Mouse (Mus musculus) embryonic facial prominence, embryonic 10.5 days (tissue): ENCODE results near the gene Prokr1. TPM values are rescaled to one million over a fixed set of nuclear protein-coding genes. Genes with fewer than 3 reads are reported as not detected.
"Not testable (repeated sequence)": the region's sequence is repeated elsewhere in the genome, so short reads cannot be mapped to it uniquely, and the experiment has no call there.

Experiments used
- DNase-seq: peaks from one replicate; pipeline ENCODE4 v3.0.0-alpha.2; 2017; ENCODE audit warnings: low spot score
- H3K27ac ChIP-seq: fragments of 300-500 bp; sonication (generic); replicated peaks from 2 replicates; pipeline ENCODE4 v1.5.1; 2016; ENCODE audit warnings: mild to moderate bottlenecking
- H3K27me3 ChIP-seq: fragments of 300-500 bp; sonication (generic); replicated peaks from 2 replicates; pipeline ENCODE4 v1.6.1; 2016; ENCODE audit warnings: low read depth, mild to moderate bottlenecking; ENCODE audit not compliant: poor library complexity, severe bottlenecking
- H3K36me3 ChIP-seq: fragments of 300-500 bp; sonication (generic); replicated peaks from 2 replicates; pipeline ENCODE4 v1.6.1; 2016; ENCODE audit warnings: mild to moderate bottlenecking, moderate library complexity
- H3K4me1 ChIP-seq: fragments of 300-500 bp; sonication (generic); 2 replicates; pipeline ENCODE4 v1.6.1; 2016
- H3K4me3 ChIP-seq: fragments of 300-500 bp; sonication (generic); 2 replicates; pipeline ENCODE4 v1.5.1; 2016; ENCODE audit warnings: mild to moderate bottlenecking, moderate library complexity
- H3K9me3 ChIP-seq: fragments of 300-500 bp; sonication (generic); 2 replicates; pipeline ENCODE4 v1.6.1; 2016; ENCODE audit warnings: mild to moderate bottlenecking
- WGBS: fragments of 180-500 bp; shearing (Covaris S2); methylation state at CpG from one replicate; pipeline ENCODE4 v1.1.7; 2016; 5-methylcytosine and 5-hydroxymethylcytosine counted together
- polyA plus RNA-seq: library from polyadenylated mRNA; unstranded; fragments of >200 nt; fragmentation: Nextera tagmentation; extraction: Ambion mirVana; gene quantifications from 2 replicates; pipeline ENCODE4 v1.2.1, GENCODE M21; 2016

Prokr1 gene
- polyA plus RNA-seq = 0.87 and 1.2 TPM in 2 replicates

DNA sequence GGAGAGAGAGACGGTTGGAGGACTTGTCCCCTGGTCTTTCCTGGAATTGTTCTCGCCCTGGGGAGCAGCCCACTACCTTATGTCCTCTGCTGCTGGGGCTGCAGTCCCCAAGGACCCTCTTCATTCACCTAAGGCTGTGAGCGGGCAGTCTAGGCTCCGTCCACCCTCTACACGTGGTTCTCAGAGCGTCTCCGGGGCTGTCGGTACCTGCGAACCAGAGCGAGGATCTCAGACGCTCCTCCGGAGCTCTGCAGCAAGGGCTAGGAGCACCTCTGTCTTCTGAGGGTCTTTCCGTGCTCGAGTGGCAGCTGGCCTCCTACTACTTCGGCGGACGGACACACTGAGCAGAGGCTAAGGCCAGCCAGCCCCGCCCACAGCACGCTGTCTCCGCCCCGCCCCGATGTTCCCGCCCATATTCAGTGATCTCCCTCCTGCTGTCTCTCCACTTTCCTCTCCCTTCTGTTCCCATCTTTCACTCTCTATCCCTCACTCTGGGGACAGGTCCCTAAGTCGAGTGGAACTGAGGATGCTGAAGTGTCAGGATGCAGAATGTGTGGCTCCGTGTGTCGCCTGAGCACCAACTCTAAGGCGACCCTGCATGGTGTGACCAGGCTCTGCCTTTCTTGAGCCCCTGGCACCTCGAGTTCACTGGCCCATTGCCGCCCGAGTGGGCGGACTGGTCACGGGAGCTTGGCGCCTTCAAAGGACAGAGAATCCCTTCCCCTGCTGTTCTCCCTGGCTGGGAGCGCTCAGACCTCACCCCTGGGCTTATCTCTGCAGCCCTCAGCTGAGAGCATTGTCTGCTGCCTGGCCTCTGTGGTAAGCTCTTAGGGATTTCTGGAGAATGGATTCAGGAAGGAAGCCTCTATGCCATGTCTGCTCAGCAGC lies at the start of gene Prokr1:
Gene Prokr1, minus strand, starts transcription at position 350 of the 888 bp plus-strand sequence.
- Histone ChIP-seq H3K4me3 (peak within 1 kb of the TSS; percentile 68), H3K36me3 (no peaks in the 10 kb centered on the region), H3K4me1 (peaks cover 24% of the 10 kb centered on the region), H3K9me3 (no peaks in the 10 kb centered on the region), H3K27ac (peak within 1 kb of the TSS; percentile 81), H3K27me3 (peaks cover 41% of the 10 kb centered on the region)
- peak; percentile 82 for DNase-seq
- under 1% methylated on average over 34 of the region's 34 CpGs for WGBS

DNA sequence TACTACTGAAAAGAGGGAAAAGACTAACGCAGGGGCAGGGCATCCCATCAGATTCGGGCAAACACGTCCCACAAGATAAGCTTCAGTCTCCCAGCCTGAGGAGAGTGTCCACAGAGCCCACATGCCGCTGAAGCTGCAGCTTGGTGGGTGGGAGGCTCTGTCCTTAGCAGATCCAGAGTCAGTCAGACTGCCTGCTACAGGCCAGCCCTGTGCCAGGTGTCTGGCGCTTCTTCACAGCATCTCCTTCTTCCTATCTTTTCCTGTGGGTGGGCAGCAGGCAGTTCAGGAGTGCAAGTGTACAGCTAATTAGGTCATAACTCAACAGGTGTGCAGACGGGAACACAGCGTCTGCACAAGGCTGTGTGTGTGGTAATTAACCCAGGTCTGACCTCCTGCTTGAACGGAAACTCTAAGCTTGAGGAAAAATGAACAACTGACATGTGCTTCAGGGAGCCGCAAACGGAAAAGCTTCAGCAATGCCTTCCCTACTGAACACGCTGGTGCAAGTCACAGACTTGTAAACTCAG lies 47.7 kb upstream of the Prokr1 start:
- no peak for DNase-seq
- Histone ChIP-seq H3K9me3 (no peaks in the 10 kb centered on the region), H3K4me3 (no peak overlapping the region), H3K27me3 (no peaks in the 10 kb centered on the region), H3K27ac (no peak overlapping the region; the same call in 1 of the 2 replicates), H3K36me3 (peaks cover 12% of the 10 kb centered on the region), H3K4me1 (peaks cover 9% of the 10 kb centered on the region)
- WGBS = 67% methylated on average over 11 of the region's 11 CpGs

DNA sequence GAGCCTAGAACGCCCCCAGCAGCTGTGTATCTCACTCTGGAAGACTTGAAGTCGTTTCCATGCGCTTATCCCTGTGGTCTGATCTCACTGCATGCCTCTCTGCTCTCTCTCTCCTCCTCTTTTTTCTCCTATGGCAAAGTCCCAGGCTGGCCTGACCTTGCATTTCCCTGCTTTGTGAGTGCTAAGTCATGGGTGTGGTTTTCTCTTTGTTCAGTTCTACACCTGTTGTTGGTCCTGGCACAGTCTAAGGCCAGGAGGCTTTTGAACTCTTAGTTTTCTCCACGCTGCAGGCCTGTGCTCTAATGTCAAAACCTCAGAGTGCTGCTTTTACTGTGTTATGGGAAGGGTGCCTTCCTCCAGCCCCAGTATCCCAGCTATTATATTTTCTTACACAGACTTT lies 41.6 kb upstream of the Prokr1 start:
- WGBS = 82% methylated on average over 4 of the region's 4 CpGs
- Histone ChIP-seq H3K27me3 (no peaks in the 10 kb centered on the region), H3K4me1 (no peaks in the 10 kb centered on the region), H3K4me3 (no peak overlapping the region), H3K36me3 (peaks cover 10% of the 10 kb centered on the region), H3K27ac (no peak overlapping the region), H3K9me3 (no peaks in the 10 kb centered on the region)
- DNase-seq = no peak

DNA sequence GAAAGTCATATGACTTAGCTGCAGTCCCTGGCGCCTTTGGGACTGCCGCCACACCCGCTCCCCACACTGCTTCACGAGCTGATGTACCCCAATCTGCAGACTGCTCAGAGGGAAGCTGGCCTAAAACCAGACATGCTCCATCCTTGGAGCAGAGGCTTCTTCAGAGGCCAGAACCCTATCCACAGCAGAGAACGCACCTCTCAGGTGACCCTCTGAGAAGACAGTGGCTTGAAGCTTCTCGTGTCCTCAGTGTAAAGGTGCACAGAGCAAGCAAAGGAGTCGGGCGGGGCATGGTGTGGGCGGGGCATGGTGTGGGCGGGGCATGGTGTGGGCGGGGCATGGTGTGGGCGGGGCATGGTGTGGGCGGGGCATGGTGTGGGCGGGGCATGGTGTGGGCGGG lies 38.4 kb upstream of the Prokr1 start:
- H3K27ac ChIP-seq, H3K27me3 ChIP-seq, H3K36me3 ChIP-seq, H3K4me1 ChIP-seq, H3K9me3 ChIP-seq, H3K4me3 ChIP-seq, DNase-seq: not testable (repeated sequence)
- 76% methylated on average over 15 of the region's 15 CpGs for WGBS

DNA sequence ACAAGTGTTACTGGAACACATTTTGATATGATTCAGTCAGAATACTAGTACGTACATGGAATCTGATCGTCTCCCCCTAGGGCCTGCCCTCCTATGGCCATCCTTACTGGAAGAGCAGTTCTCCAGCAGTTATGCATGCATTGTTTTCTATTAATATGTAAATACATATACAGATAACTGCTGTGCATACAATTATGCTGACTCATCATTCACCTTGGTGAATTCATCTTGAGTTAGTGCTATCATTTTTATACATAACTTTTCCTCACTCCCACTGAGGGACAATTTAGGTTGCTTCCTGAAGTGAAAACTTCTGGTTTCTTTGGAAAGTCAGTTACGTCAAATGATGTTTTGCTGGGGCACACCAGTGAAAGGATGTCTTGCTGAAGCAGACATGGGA lies 32.6 kb upstream of the Prokr1 start:
- no peaks in the 10 kb centered on the region for H3K4me1 ChIP-seq
- no peaks in the 10 kb centered on the region for H3K36me3 ChIP-seq
- 91% methylated on average over 3 of the region's 3 CpGs for WGBS
- H3K9me3 ChIP-seq = no peaks in the 10 kb centered on the region
- DNase-seq = no peak
- no peak overlapping the region for H3K27ac ChIP-seq
- H3K27me3 ChIP-seq = no peaks in the 10 kb centered on the region
- no peak overlapping the region for H3K4me3 ChIP-seq

DNA sequence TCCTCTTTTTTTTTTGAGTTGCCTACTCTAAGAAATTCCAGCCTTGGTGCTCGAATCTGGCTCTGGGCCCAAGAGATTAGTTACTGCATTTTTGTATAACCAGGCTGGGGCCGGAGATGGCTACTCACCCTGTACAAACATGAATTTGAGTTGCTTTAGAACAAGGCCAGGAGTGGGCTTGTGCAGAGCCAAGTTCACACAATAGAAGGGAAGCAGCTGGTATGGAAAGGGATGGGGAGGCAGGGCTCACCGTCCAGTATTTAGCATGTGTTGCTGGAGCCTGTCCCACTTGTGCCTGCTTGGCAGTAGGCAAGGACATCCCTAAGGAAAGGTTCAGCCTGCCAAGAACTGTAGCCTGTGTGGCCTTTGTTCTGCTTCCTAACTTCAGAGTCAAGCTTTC lies 30.7 kb upstream of the Prokr1 start:
- Histone ChIP-seq H3K4me3 (no peak overlapping the region), H3K27ac (no peak overlapping the region), H3K9me3 (no peaks in the 10 kb centered on the region), H3K4me1 (no peaks in the 10 kb centered on the region), H3K36me3 (no peaks in the 10 kb centered on the region), H3K27me3 (no peaks in the 10 kb centered on the region)
- DNase-seq = no peak
- WGBS = 84% methylated on average over 3 of the region's 3 CpGs

DNA sequence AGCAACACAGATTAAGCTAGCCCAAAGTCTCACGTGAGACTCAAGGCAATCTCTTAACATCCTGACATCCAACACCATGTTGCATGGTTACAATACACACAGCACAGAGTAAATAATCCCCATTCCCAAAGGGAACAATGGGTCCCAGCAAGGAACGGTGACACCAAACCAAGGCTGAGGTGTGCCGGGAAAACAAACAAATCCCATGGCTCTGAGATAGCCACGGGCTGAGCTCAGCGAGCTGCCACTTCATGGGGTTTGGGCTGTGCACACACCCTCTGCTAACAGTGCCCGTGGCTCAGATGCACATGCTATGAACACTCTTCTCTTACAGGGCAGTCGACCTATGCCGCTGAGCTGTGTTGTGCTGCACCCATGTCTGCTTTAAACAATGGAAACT lies 27.5 kb upstream of the Prokr1 start:
- no peaks in the 10 kb centered on the region for H3K36me3 ChIP-seq
- H3K4me3 ChIP-seq = no peak overlapping the region
- 78% methylated on average over 8 of the region's 8 CpGs for WGBS
- no peak for DNase-seq
- H3K27ac ChIP-seq = no peak overlapping the region
- peaks cover 11% of the 10 kb centered on the region for H3K4me1 ChIP-seq
- no peaks in the 10 kb centered on the region for H3K9me3 ChIP-seq
- H3K27me3 ChIP-seq = no peaks in the 10 kb centered on the region

DNA sequence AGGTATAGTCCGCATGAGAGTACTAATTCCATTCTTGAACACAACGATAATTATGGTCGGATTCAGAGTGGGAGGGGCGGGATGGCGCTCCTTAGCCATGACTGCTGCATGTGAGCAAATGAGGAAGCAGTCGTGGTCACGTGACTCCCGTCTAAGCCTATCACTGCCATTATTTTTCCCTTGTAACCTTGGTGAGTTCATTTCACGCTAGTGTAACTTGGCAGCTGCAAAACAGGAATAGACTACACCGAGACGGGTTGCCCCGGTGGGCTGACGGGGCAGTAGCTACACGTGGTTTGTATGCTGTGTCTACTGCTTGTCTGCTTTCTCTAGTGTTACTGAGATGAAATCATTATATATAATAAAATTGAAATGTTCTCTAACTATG lies 25.1 kb upstream of the Prokr1 start:
- peaks cover 11% of the 10 kb centered on the region for H3K4me1 ChIP-seq
- no peak overlapping the region for H3K4me3 ChIP-seq
- H3K9me3 ChIP-seq = no peaks in the 10 kb centered on the region
- no peak overlapping the region for H3K27ac ChIP-seq
- DNase-seq = peak; percentile 21
- H3K36me3 ChIP-seq = no peaks in the 10 kb centered on the region
- WGBS = 88% methylated on average over 14 of the region's 14 CpGs
- H3K27me3 ChIP-seq = no peaks in the 10 kb centered on the region

DNA sequence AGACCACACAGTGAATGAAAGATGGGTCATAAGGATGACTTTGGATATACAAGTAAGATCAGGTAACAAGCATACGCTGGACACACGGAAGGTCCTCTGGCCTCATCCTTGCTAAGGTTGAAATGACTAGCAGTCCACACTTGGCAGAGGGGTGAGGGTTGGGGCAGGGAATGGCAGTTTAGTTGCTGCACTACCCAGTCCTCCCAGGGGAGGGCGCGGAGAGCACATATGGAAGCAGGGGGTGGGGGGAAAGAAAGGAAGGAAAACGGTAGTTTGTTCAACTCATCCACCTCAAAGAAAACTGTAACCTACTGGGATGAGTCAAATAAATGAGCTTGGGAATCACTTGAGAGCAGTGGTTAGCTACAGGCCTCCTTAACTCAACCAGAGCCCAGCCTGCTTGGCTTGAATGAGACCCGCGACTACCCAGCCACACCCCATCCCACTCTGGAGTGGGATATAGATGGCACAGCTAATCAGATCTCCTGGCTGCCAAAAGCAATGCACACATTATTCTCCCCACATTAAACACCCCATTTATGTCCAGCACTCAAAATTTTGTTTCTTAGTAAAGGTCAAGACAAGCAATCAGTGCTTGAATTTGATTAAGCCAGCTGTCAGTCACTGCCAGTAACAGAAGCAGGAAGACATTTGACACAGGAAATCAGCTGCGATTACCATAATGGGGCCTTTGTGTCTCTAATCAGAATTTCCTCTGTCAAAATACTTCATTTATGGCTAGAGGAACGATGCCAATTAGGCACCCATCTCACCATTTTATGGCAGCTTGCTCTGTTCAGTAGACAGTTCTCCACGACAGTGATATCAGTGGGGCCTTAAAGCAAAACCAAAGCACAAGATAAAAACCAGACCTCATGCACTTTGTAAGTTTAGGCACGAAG lies 24.5 kb upstream of the Prokr1 start:
- Histone ChIP-seq H3K4me1 (peaks cover 11% of the 10 kb centered on the region), H3K36me3 (no peaks in the 10 kb centered on the region), H3K4me3 (no peak overlapping the region), H3K9me3 (no peaks in the 10 kb centered on the region), H3K27me3 (no peaks in the 10 kb centered on the region), H3K27ac (no peak overlapping the region)
- WGBS = 50% methylated on average over 11 of the region's 11 CpGs
- DNase-seq = peak; percentile 65

DNA sequence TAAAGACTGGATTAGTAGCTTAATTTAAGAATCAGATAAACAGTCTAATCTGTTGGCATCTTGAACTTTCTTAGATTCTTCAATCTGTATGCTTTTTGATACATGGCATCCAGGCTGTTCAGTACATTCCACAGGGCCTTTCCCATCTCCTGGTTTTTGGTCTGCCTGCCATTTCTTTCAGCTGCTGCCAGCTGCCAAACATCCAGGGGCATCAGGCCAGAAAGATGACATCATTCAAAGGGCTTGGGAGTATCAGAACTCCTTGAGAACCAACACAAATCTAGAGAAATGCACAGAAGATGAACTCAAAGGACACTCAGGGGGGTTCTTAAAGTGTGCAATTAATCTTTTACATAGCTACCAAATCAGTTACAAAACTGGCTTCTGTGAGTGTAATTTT lies 9.3 kb upstream of the Prokr1 start:
- H3K4me1 ChIP-seq = peaks cover 8% of the 10 kb centered on the region; the same call in 1 of the 2 replicates
- no peaks in the 10 kb centered on the region for H3K27me3 ChIP-seq
- H3K9me3 ChIP-seq = no peaks in the 10 kb centered on the region
- DNase-seq = no peak
- H3K36me3 ChIP-seq = no peaks in the 10 kb centered on the region
- no peak overlapping the region for H3K27ac ChIP-seq
- no peak overlapping the region for H3K4me3 ChIP-seq

DNA sequence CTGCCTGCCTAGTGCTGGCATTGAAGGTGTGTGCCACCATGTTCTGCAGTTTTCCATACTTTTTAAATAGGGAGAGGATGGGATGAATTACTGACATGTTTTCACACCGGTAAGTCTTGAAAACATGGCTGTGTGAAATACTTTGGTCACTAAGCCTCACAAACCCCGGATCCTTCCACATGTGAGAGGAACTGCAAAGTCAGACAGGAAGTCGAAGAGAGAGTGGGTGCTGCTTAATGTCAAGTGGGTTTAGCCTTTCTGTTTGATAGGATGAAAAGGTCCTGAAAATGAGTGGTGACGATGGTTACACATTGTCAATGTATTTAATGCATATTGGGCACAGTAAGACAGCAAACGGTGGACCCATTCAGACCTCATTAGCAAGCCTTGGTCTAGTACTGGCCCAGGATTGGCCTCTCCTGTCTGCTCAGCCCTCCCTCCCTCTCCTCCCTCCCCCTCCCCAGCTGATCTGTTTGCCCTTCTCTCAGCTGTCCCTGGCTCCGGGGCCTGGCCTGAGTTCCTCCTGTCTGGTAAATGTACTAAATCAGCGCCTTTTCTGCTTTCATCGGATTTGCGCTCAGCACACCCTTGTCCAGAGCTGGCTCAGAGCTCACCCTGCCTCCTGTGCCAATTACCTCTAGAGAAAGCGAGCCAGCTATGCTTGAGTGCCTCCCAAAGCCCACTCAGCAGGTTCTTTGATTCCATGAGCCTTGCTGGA lies 6.7 kb upstream of the Prokr1 start:
- no peaks in the 10 kb centered on the region for H3K9me3 ChIP-seq
- no peak overlapping the region for H3K27ac ChIP-seq
- no peaks in the 10 kb centered on the region for H3K27me3 ChIP-seq
- no peaks in the 10 kb centered on the region for H3K36me3 ChIP-seq
- DNase-seq = peak; percentile 51
- H3K4me3 ChIP-seq = no peak overlapping the region
- peaks cover 8% of the 10 kb centered on the region; the same call in 1 of the 2 replicates for H3K4me1 ChIP-seq
- WGBS = 47% methylated on average over 10 of the region's 10 CpGs

DNA sequence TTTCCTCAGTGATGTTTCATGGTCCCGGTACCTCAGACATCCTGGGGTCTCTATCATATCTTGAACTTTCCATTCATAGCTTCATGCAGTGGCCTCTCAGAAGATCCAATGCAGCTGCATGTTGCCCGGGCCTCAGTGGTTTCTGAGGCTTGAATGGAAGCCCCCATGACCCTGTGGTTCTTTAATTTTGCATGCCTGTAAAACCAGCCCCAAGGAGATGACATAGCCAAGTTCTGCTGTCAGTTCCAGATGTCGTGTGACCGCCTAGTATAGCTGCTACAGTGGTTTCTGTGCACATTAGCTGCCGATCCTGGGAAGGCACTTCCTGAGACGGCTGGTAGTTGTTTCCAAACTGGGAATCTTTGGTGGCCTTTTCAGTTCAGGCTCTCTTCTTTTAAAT lies 3.6 kb upstream of the Prokr1 start:
- Histone ChIP-seq H3K9me3 (no peaks in the 10 kb centered on the region), H3K36me3 (no peaks in the 10 kb centered on the region), H3K27me3 (peaks cover 17% of the 10 kb centered on the region), H3K4me1 (peaks cover 26% of the 10 kb centered on the region), H3K4me3 (no peak overlapping the region), H3K27ac (no peak overlapping the region)
- no peak for DNase-seq
- WGBS = 77% methylated on average over 6 of the region's 6 CpGs
